Mouse (Mus musculus) adrenal gland, postnatal 36 days (tissue): Measurements from ENCODE around the gene Olfr352. TPM values are rescaled to one million over a fixed set of nuclear protein-coding genes. Genes with fewer than 3 reads are reported as not detected.

Source experiments
- DNase-seq, 2 experiments: peaks; one replicate each; pipeline ENCODE4 v3.0.0; 2021; ENCODE audit warnings: mixed read lengths in 1 of 2
- long read RNA-seq, 2 experiments: library from polyadenylated mRNA; stranded (forward); transcript quantifications; one replicate each; pipeline ENCODE4 v2.0.0; 2021; ENCODE audit warnings: borderline sequencing depth in 2 of 2
- total RNA-seq, 2 experiments: library from RNA; stranded (reverse); gene quantifications; 2 replicates each; pipeline ENCODE4 v1.2.3; 2021

The Olfr352 gene
- not detected for total RNA-seq
- long read RNA-seq, experiment 1, result 0 reads
- long read RNA-seq, experiment 2, result 0 reads

- no peak for DNase-seq
Observed at GRCm38 (mm10) chr2:36868160-36868559, at the start of gene Olfr352. TSS of gene Olfr352 (plus strand) at chr2:36868460.

GRCm38 (mm10) chr2:36846010-36846409, 22.2 kb upstream of the Olfr352 start, which contains the start of gene Olfr350:
TSS of gene Olfr350 (plus strand) at chr2:36846310.
- no peak for DNase-seq

- no peak for DNase-seq
Observed at GRCm38 (mm10) chr2:36862560-36862959, 5.7 kb upstream of the Olfr352 start, which contains the start of gene Olfr351. TSS of gene Olfr351 (minus strand) at chr2:36862660.

DNA sequence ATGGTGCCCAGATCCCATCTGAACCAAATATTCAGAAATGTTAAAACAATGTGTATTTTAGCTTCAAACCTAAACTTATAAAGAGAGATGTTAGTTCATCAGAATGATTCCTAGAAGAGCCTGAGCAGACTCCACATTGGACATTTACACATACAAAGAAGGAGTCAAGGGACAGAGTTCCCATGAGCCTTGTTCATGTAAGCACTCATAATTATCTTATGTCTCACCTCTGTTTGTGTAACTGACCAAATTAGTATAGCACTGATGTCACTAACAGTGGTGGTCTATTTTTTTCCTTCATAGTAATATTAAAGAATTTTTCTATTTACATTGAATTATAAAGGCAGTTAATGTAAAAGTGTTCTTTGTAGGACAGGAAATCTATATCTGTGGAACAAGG, 24.6 kb downstream of the Olfr352 start, which contains the start of gene Olfr353:
Olfr353 (minus strand) TSS at position 101 of the 400 bp plus-strand sequence.
- DNase-seq, result no peak

DNA sequence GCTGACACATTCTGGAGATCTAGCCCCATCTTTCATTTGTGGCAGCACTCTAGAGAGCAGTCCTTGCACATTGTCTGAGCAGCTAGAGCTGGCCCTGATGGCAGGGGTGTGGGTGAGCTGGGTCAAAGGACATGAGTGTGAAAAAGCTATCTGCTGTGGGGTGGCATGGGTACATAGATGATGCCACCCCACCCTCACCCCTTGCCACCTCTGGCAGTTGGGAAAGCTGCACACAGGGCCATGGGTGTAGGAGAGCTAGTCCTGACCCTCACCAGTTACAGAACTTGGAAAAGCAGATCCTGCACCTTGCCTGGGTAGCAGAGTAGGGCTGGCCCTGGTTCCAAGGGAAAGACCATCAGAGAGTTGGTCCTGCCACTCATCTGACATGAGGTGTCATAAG, 28.9 kb downstream of the Olfr352 start:
- DNase-seq, result no peak

DNA sequence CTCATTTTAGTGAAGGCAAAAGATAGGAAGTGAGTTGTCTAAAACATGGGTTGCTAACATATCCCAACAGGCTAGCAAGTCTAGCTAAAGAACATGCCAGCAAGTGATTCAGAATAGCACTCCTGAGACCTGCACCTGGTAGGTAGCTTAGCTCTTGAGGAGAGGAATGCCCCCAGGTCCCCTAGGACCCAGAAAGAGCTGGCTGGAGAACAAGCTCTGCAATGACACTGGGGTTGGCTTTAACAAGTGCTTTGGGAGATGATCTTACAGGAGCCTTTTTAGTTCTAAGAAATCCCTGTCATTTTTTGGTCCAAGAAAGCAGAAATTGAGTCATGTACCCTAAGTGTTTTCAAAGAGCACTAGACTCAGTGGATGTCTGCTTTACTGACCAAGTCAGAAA, 37.1 kb downstream of the Olfr352 start, which contains the start of gene Olfr354:
Olfr354 (plus strand) TSS at position 301 of the 400 bp plus-strand sequence.
- no peak for DNase-seq

Other genes with a start within 250 kb of the Olfr352 start
- gene Olfr345, start 228.4 kb upstream of the Olfr352 start, total RNA-seq, result not detected
- gene Olfr346, start 182.7 kb upstream of the Olfr352 start, total RNA-seq, result not detected
- gene Olfr347, start 136.6 kb upstream of the Olfr352 start, total RNA-seq, result not detected
- not detected for gene Olfr348, start 84.2 kb upstream of the Olfr352 start, total RNA-seq
- gene Olfr50, start 77.9 kb upstream of the Olfr352 start, total RNA-seq, result not detected
- not detected for gene Olfr3, start 51.4 kb upstream of the Olfr352 start, total RNA-seq
- not detected for gene Olfr350, start 22.1 kb upstream of the Olfr352 start, total RNA-seq
- gene Olfr351, start 5.8 kb upstream of the Olfr352 start, total RNA-seq, result not detected
- gene Olfr353, start 24.5 kb downstream of the Olfr352 start, total RNA-seq, result not detected
- gene Olfr354, start 37.2 kb downstream of the Olfr352 start, total RNA-seq, result not detected
- gene Olfr355, start 60.4 kb downstream of the Olfr352 start, total RNA-seq, result not detected
- gene Olfr356, start 68.7 kb downstream of the Olfr352 start, total RNA-seq, result not detected
- not detected for gene Olfr357, start 125.4 kb downstream of the Olfr352 start, total RNA-seq
- gene Olfr358, start 140.9 kb downstream of the Olfr352 start, total RNA-seq, result not detected
- gene Olfr360, start 197.3 kb downstream of the Olfr352 start, total RNA-seq, result not detected
- not detected for gene Olfr361, start 220.8 kb downstream of the Olfr352 start, total RNA-seq
- gene Olfr362, start 249.4 kb downstream of the Olfr352 start, total RNA-seq, result not detected